Mouse (Mus musculus): Measurements from ENCODE around the gene Plch2. TPM values are rescaled to one million over a fixed set of nuclear protein-coding genes. Genes with fewer than 3 reads are reported as not detected.
A peak's percentile ranks its signal among the peaks of the same experiment; 100 is the strongest.

The Plch2 gene
- polyA plus RNA-seq, 1 experiment, result 0.06 TPM

GRCm38 (mm10) chr4:154943323-154944039, 113.1 kb downstream of the Plch2 start:
- Histone ChIP-seq H3K79me2 (ENCODE audit: control insufficient read depth, insufficient read depth) (no peaks in the 10 kb centered on the region), H3ac (ENCODE audit: control insufficient read depth, insufficient read length) (no peak overlapping the region), H3K27me3 (ENCODE audit: control insufficient read depth, insufficient read depth, insufficient read length) (peaks cover 22% of the 10 kb centered on the region), H3K4me3 (no peak overlapping the region), H3K4me2 (ENCODE audit: low read depth) (no peak overlapping the region), H3K36me3 (ENCODE audit: control insufficient read depth, insufficient read depth) (no peaks in the 10 kb centered on the region)
- TF ChIP-seq CEBPB (IDR thresholded peaks at IDR 0.05; ENCODE audit: insufficient read depth, poor library complexity, severe bottlenecking) (no peak), MYOD1 (IDR thresholded peaks at IDR 0.05; ENCODE audit: control insufficient read depth in 1 of 3, insufficient read length in 2 of 3, low read depth in 2 of 3) (no peak), REST (IDR thresholded peaks at IDR 0.05; ENCODE audit: insufficient read depth, insufficient read length) (no peak), POLR2AphosphoS2 (IDR thresholded peaks at IDR 0.05; ENCODE audit: insufficient read length, low read depth) (no peak), TCF12 (IDR thresholded peaks at IDR 0.05; ENCODE audit: insufficient read depth, poor library complexity, severe bottlenecking) (no peak), MYOG (IDR thresholded peaks at IDR 0.05; ENCODE audit: control insufficient read depth in 1 of 3, insufficient read depth in 1 of 3, insufficient read length in 2 of 3, low read depth in 2 of 3) (no peak), E2F4 (IDR thresholded peaks at IDR 0.05; ENCODE audit: insufficient read depth) (no peak), POLR2A (IDR thresholded peaks at IDR 0.05; ENCODE audit: insufficient read length, low read depth) (no peak), TCF3 (IDR thresholded peaks at IDR 0.05; ENCODE audit: insufficient read length, low read depth) (no peak), SRF (IDR thresholded peaks at IDR 0.05; ENCODE audit: control insufficient read depth, insufficient read length, low read depth) (no peak), MAX (IDR thresholded peaks at IDR 0.05; ENCODE audit: low read depth) (no peak), USF1 (IDR thresholded peaks at IDR 0.05; ENCODE audit: low read depth) (no peak)

GRCm38 (mm10) chr4:154942632-154943322, 113.8 kb downstream of the Plch2 start:
- Histone ChIP-seq H3K79me2 (ENCODE audit: control insufficient read depth, insufficient read depth) (no peaks in the 10 kb centered on the region), H3K36me3 (ENCODE audit: control insufficient read depth, insufficient read depth) (no peaks in the 10 kb centered on the region), H3K4me2 (ENCODE audit: low read depth) (no peak overlapping the region), H3ac (ENCODE audit: control insufficient read depth, insufficient read length) (no peak overlapping the region), H3K27me3 (ENCODE audit: control insufficient read depth, insufficient read depth, insufficient read length) (peaks cover 18% of the 10 kb centered on the region), H3K4me3 (no peak overlapping the region)
- TF ChIP-seq MAX (IDR thresholded peaks at IDR 0.05; ENCODE audit: low read depth), result no peak
- no peak for TF ChIP-seq CEBPB (IDR thresholded peaks at IDR 0.05; ENCODE audit: insufficient read depth, poor library complexity, severe bottlenecking)

GRCm38 (mm10) chr4:154941831-154942230, 114.8 kb downstream of the Plch2 start:
- Histone ChIP-seq H3K4me3 (no peak overlapping the region), H3K79me2 (ENCODE audit: control insufficient read depth, insufficient read depth) (no peaks in the 10 kb centered on the region), H3ac (ENCODE audit: control insufficient read depth, insufficient read length) (no peak overlapping the region), H3K27me3 (ENCODE audit: control insufficient read depth, insufficient read depth, insufficient read length) (peaks cover 20% of the 10 kb centered on the region), H3K4me2 (ENCODE audit: low read depth) (peak overlapping the region; percentile 27), H3K36me3 (ENCODE audit: control insufficient read depth, insufficient read depth) (no peaks in the 10 kb centered on the region)
- no peak for TF ChIP-seq CEBPB (IDR thresholded peaks at IDR 0.05; ENCODE audit: insufficient read depth, poor library complexity, severe bottlenecking)
- TF ChIP-seq POLR2AphosphoS2 (IDR thresholded peaks at IDR 0.05; ENCODE audit: insufficient read length, low read depth), result no peak
- TF ChIP-seq TCF3 (IDR thresholded peaks at IDR 0.05; ENCODE audit: insufficient read length, low read depth), result no peak
- TF ChIP-seq REST (IDR thresholded peaks at IDR 0.05; ENCODE audit: insufficient read depth, insufficient read length), result no peak
- TF ChIP-seq SRF (IDR thresholded peaks at IDR 0.05; ENCODE audit: control insufficient read depth, insufficient read length, low read depth), result no peak
- no peak for TF ChIP-seq POLR2A (IDR thresholded peaks at IDR 0.05; ENCODE audit: insufficient read length, low read depth)
- no peak for TF ChIP-seq E2F4 (IDR thresholded peaks at IDR 0.05; ENCODE audit: insufficient read depth)
- no peak for TF ChIP-seq USF1 (IDR thresholded peaks at IDR 0.05; ENCODE audit: low read depth)
- no peak for TF ChIP-seq MYOD1 (IDR thresholded peaks at IDR 0.05; ENCODE audit: control insufficient read depth in 1 of 3, insufficient read length in 2 of 3, low read depth in 2 of 3)

- no peak overlapping the region for H3K4me2 ChIP-seq (ENCODE audit: low read depth)
- H3K27me3 ChIP-seq (ENCODE audit: control insufficient read depth, insufficient read depth, insufficient read length), result peaks cover 26% of the 10 kb centered on the region
- no peaks in the 10 kb centered on the region for H3K79me2 ChIP-seq (ENCODE audit: control insufficient read depth, insufficient read depth)
- TF ChIP-seq E2F4 (IDR thresholded peaks at IDR 0.05; ENCODE audit: insufficient read depth), result no peak
- H3ac ChIP-seq (ENCODE audit: control insufficient read depth, insufficient read length), result no peak overlapping the region
- no peak overlapping the region for H3K4me3 ChIP-seq
- H3K36me3 ChIP-seq (ENCODE audit: control insufficient read depth, insufficient read depth), result no peaks in the 10 kb centered on the region
Observed at GRCm38 (mm10) chr4:154940156-154940555, 116.4 kb downstream of the Plch2 start.

- peaks cover 41% of the 10 kb centered on the region for H3K27me3 ChIP-seq (ENCODE audit: control insufficient read depth, insufficient read depth, insufficient read length)
- H3K36me3 ChIP-seq (ENCODE audit: control insufficient read depth, insufficient read depth), result no peaks in the 10 kb centered on the region
- H3K79me2 ChIP-seq (ENCODE audit: control insufficient read depth, insufficient read depth), result no peaks in the 10 kb centered on the region
- H3K4me2 ChIP-seq (ENCODE audit: low read depth), result no peak overlapping the region
- TF ChIP-seq CEBPB (IDR thresholded peaks at IDR 0.05; ENCODE audit: insufficient read depth, poor library complexity, severe bottlenecking) (no peak), REST (IDR thresholded peaks at IDR 0.05; ENCODE audit: insufficient read depth, insufficient read length) (no peak), POLR2AphosphoS2 (IDR thresholded peaks at IDR 0.05; ENCODE audit: insufficient read length, low read depth) (no peak), TCF12 (IDR thresholded peaks at IDR 0.05; ENCODE audit: insufficient read depth, poor library complexity, severe bottlenecking) (no peak), MYOG (IDR thresholded peaks at IDR 0.05; ENCODE audit: control insufficient read depth in 1 of 3, insufficient read depth in 1 of 3, insufficient read length in 2 of 3, low read depth in 2 of 3) (no peak), POLR2A (IDR thresholded peaks at IDR 0.05; ENCODE audit: insufficient read length, low read depth) (no peak), E2F4 (IDR thresholded peaks at IDR 0.05; ENCODE audit: insufficient read depth) (no peak), SRF (IDR thresholded peaks at IDR 0.05; ENCODE audit: control insufficient read depth, insufficient read length, low read depth) (no peak), MAX (IDR thresholded peaks at IDR 0.05; ENCODE audit: low read depth) (no peak), MYOD1 (IDR thresholded peaks at IDR 0.05; ENCODE audit: control insufficient read depth in 1 of 3, insufficient read length in 2 of 3, low read depth in 2 of 3) (no peak), TCF3 (IDR thresholded peaks at IDR 0.05; ENCODE audit: insufficient read length, low read depth) (no peak), USF1 (IDR thresholded peaks at IDR 0.05; ENCODE audit: low read depth) (no peak)
- no peak overlapping the region for H3K4me3 ChIP-seq
- H3ac ChIP-seq (ENCODE audit: control insufficient read depth, insufficient read length), result no peak overlapping the region
Observed at GRCm38 (mm10) chr4:154937746-154938145, 118.8 kb downstream of the Plch2 start.
